Mouse (Mus musculus): Measurements from ENCODE around the gene Ndufab1. TPM values are rescaled to one million over a fixed set of nuclear protein-coding genes. Genes with fewer than 3 reads are reported as not detected.

The Ndufab1 gene
- polyA plus RNA-seq, 1 experiment, result 150 TPM

GRCm38 (mm10) chr7:122074374-122074773 lies 27.3 kb downstream of the Ndufab1 start:
- WGBS, result 87% methylated on average over 3 of the region's 3 CpGs
- Histone ChIP-seq H3K4me3 (replicated peaks; ENCODE audit: extremely low read depth, low read depth, low read length) (no peak overlapping the region), H3K4me1 (ENCODE audit: control insufficient read depth, insufficient read depth, low read length) (no peaks in the 10 kb centered on the region)
- TF ChIP-seq CTCF (IDR thresholded peaks at IDR 0.05; ENCODE audit: insufficient read depth, low read length) (no peak), POLR2A (IDR thresholded peaks at IDR 0.05; ENCODE audit: borderline replicate concordance, extremely low read depth, low read depth, low read length) (no peak)
- no peak for DNase-seq

GRCm38 (mm10) chr7:122067517-122068381 lies 33.9 kb downstream of the Ndufab1 start:
- 1% methylated on average over 58 of the region's 58 CpGs for WGBS
- DNase-seq, result no peak
- TF ChIP-seq CTCF (IDR thresholded peaks at IDR 0.05; ENCODE audit: insufficient read depth, low read length) (no peak), POLR2A (IDR thresholded peaks at IDR 0.05; ENCODE audit: borderline replicate concordance, extremely low read depth, low read depth, low read length) (no peak)
- peaks cover 8% of the 10 kb centered on the region for H3K4me1 ChIP-seq (ENCODE audit: control insufficient read depth, insufficient read depth, low read length)
- peak overlapping the region; percentile 74 for H3K4me3 ChIP-seq (replicated peaks; ENCODE audit: extremely low read depth, low read depth, low read length)

- H3K4me1 ChIP-seq (ENCODE audit: control insufficient read depth, insufficient read depth, low read length), result peaks cover 8% of the 10 kb centered on the region
- peak within 1 kb of the TSS; percentile 74 for H3K4me3 ChIP-seq (replicated peaks; ENCODE audit: extremely low read depth, low read depth, low read length)
- TF ChIP-seq POLR2A (IDR thresholded peaks at IDR 0.05; ENCODE audit: borderline replicate concordance, extremely low read depth, low read depth, low read length) (no peak), CTCF (IDR thresholded peaks at IDR 0.05; ENCODE audit: insufficient read depth, low read length) (no peak)
- peak; percentile 98 for DNase-seq
- under 1% methylated on average over 60 of the region's 60 CpGs for WGBS
Observed at GRCm38 (mm10) chr7:122066945-122067516, 34.7 kb downstream of the Ndufab1 start, which contains the start of the genes Ubfd1 and Ears2. Gene Ubfd1 (plus strand): TSS chr7:122067175. Gene Ears2 (minus strand): TSS chr7:122067263.

GRCm38 (mm10) chr7:122066102-122066944 lies 35.4 kb downstream of the Ndufab1 start:
- H3K4me3 ChIP-seq (replicated peaks; ENCODE audit: extremely low read depth, low read depth, low read length), result peak overlapping the region; percentile 74
- DNase-seq, result no peak
- peaks cover 8% of the 10 kb centered on the region for H3K4me1 ChIP-seq (ENCODE audit: control insufficient read depth, insufficient read depth, low read length)
- TF ChIP-seq CTCF (IDR thresholded peaks at IDR 0.05; ENCODE audit: insufficient read depth, low read length), result no peak
- TF ChIP-seq POLR2A (IDR thresholded peaks at IDR 0.05; ENCODE audit: borderline replicate concordance, extremely low read depth, low read depth, low read length), result no peak
- 8% methylated on average over 31 of the region's 31 CpGs for WGBS

- peaks cover 8% of the 10 kb centered on the region for H3K4me1 ChIP-seq (ENCODE audit: control insufficient read depth, insufficient read depth, low read length)
- TF ChIP-seq CTCF (IDR thresholded peaks at IDR 0.05; ENCODE audit: insufficient read depth, low read length), result no peak
- TF ChIP-seq POLR2A (IDR thresholded peaks at IDR 0.05; ENCODE audit: borderline replicate concordance, extremely low read depth, low read depth, low read length), result no peak
- 47% methylated on average over 1 of the region's 1 CpGs for WGBS
- no peak overlapping the region for H3K4me3 ChIP-seq (replicated peaks; ENCODE audit: extremely low read depth, low read depth, low read length)
- no peak for DNase-seq
Observed at GRCm38 (mm10) chr7:122065656-122066055, 36.0 kb downstream of the Ndufab1 start.

- WGBS, result 86% methylated on average over 5 of the region's 5 CpGs
- no peak for TF ChIP-seq POLR2A (IDR thresholded peaks at IDR 0.05; ENCODE audit: borderline replicate concordance, extremely low read depth, low read depth, low read length)
- TF ChIP-seq CTCF (IDR thresholded peaks at IDR 0.05; ENCODE audit: insufficient read depth, low read length), result no peak
- DNase-seq, result no peak
- no peak overlapping the region for H3K4me3 ChIP-seq (replicated peaks; ENCODE audit: extremely low read depth, low read depth, low read length)
- no peaks in the 10 kb centered on the region for H3K4me1 ChIP-seq (ENCODE audit: control insufficient read depth, insufficient read depth, low read length)
Observed at GRCm38 (mm10) chr7:122056633-122057032, 45.1 kb downstream of the Ndufab1 start.

- no peak for DNase-seq
- Histone ChIP-seq H3K4me1 (ENCODE audit: control insufficient read depth, insufficient read depth, low read length) (no peaks in the 10 kb centered on the region), H3K4me3 (replicated peaks; ENCODE audit: extremely low read depth, low read depth, low read length) (no peak overlapping the region)
- TF ChIP-seq POLR2A (IDR thresholded peaks at IDR 0.05; ENCODE audit: borderline replicate concordance, extremely low read depth, low read depth, low read length) (no peak), CTCF (IDR thresholded peaks at IDR 0.05; ENCODE audit: insufficient read depth, low read length) (no peak)
- WGBS, result 55% methylated on average over 1 of the region's 1 CpGs
Observed at GRCm38 (mm10) chr7:122050834-122051233, 50.9 kb downstream of the Ndufab1 start.

GRCm38 (mm10) chr7:122048191-122048590 lies 53.5 kb downstream of the Ndufab1 start:
- WGBS, result 95% methylated on average over 9 of the region's 9 CpGs
- TF ChIP-seq CTCF (IDR thresholded peaks at IDR 0.05; ENCODE audit: insufficient read depth, low read length) (no peak), POLR2A (IDR thresholded peaks at IDR 0.05; ENCODE audit: borderline replicate concordance, extremely low read depth, low read depth, low read length) (no peak)
- no peak for DNase-seq
- H3K4me3 ChIP-seq (replicated peaks; ENCODE audit: extremely low read depth, low read depth, low read length), result no peak overlapping the region
- no peaks in the 10 kb centered on the region for H3K4me1 ChIP-seq (ENCODE audit: control insufficient read depth, insufficient read depth, low read length)

GRCm38 (mm10) chr7:122046813-122047212 lies 54.9 kb downstream of the Ndufab1 start:
- Histone ChIP-seq H3K4me1 (ENCODE audit: control insufficient read depth, insufficient read depth, low read length) (no peaks in the 10 kb centered on the region), H3K4me3 (replicated peaks; ENCODE audit: extremely low read depth, low read depth, low read length) (no peak overlapping the region)
- 50% methylated on average over 2 of the region's 2 CpGs for WGBS
- DNase-seq, result no peak
- TF ChIP-seq POLR2A (IDR thresholded peaks at IDR 0.05; ENCODE audit: borderline replicate concordance, extremely low read depth, low read depth, low read length) (no peak), CTCF (IDR thresholded peaks at IDR 0.05; ENCODE audit: insufficient read depth, low read length) (no peak)

All from lung, adult 2 months (tissue).